Mouse (Mus musculus): ENCODE results near the gene Gm614.

The Gm614 gene

DNA sequence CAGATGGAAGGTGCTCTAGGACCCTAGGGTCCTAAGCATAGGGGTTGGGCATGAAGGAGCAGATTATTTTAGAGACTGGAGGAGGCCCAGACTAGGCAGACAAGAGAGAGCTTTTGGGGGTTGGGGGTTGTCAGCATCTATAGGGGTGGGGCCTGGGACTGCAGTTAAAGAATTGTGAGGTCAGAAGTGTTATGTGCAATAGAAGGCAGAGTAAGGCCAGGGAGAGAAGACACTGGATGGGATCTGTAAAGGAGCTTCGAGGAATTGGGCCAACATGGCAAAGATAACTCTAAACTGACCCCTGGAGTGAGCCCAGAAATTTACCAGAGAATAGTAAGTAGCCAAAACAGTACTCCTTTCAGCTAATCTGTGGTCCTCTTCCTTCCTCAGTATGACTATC is at the start of gene Gm614:
Gm614 (minus strand) TSS at position 101 of the 400 bp plus-strand sequence.
- DNase-seq: no peak

DNA sequence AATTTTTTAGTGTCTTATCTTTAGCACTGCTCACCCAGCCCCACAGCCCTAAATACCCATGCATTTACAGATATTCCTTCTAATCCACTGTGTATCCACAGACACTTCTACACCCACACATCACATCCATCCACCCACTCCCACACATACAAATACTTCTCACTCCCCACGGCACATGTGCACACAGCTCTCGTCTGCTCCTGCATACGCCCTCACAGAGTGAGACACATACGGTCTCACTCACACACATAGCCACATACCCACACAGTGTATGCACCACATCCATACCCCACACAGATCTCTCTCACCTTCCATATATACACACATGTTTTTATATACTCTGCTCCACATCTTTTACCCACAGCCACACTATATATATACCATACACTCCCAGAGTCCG is 45.5 kb upstream of the Gm614 start:
- no peak for DNase-seq

DNA sequence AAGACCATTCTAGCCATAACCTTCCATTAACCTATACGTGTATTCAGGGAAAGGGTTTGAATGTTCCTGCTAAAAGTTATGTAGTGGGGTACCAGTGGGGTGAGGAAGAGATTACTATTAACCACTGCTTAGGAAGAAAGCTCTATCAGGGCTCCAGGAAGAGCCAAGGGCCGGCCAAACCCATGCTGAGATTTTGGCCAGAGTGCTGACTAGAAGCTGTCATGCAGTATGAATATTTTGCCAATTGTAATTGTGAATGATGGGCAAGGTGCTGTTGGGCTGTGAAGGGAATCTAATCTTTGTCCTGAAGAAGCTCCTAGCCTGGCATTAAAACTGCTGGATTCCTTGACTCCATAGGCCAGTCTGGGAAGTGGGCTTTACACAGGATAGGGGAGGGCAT is 40.9 kb upstream of the Gm614 start:
- no peak for DNase-seq

DNA sequence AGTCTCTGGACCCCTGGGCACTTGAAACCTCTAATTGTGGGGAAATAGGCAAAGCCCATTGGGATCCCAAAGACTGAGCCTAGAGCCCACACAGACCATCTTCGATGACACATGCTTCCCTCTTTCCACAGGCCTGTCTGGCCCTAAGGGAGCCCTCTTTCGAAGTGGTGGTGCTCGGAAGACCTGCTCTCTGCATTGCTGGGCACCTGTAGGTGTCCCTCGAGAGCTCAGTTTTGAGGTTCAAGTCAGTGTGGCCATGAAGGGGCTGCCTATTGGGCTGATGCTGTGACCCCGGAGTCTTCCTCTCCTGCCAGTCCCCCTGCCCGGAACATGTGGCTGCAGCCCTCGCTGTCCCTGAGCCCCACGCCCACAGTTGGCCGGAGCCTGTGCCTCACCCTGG is 37.9 kb upstream of the Gm614 start:
- DNase-seq: no peak

DNA sequence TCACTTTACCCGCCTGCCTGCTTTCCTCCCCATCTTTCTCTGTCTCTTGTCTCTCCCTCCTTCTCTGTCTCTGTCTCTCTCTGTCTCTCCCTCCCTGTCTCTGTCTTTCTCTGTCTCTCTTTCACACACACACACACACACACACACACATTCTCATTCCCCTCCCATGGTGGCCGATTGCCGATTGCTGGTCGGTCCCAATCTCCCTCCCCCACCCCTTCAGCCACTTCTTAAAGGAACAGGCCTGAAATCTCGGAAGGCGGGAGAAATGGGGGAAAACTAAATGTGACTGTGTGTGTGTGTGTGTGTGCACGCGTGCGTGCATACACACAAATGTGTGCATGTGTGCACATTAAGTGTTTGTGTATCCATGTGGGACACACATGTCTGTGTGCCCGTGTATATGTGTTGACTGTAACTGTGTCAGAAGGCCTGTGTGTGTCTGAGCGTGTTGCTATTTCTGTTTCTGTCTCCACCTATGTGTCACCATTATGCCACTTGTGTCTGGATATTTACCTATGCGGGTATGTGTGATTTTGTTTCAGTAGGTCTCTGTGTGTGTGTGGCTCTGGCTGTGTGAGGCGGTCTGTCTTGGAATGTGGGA is 36.7 kb upstream of the Gm614 start:
- DNase-seq: no peak

DNA sequence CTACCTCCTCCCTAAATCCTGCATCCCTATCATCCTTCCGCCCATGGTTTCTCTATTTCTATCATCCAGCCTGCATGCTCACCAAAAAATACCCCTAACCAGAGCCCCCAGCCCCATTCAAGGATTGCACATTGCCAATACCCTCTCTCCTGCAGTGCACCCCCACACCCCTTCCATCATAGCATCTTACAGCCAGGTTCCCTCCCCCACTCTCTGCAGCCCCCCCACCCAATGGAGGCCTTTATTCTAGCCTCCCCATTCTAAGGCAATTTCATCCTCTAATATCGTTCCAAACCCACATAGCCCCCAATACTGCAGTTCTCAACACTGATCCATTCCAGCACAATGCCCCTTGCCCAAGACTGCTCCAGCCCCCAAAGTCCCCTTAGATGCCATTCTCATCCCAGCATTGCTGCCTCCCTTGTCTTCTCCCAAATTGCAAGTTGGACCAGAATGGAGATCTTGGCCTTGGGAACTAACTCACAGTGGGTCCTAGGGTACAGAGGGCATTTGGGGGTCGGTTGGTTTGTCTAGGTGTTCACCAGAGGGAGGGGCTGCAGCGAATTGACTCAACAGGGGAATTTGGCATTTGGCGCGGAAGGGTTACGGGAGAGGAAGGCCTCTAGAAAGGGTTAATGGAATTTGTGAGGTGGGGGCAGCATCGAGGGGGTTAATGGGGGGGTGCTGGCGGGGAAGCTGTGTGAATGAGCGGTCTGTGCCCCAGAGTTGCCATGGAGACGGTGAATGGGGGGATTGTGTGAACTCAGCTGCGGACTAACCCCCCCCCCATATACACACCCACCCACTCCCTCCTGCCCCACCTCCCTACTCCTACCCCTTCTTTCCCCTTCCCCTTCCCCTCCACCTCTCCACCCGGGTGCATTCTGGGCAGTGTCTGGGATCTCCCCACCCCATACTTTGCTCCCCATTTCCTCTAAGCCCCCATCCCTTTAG is 36.0 kb upstream of the Gm614 start:
- no peak for DNase-seq

DNA sequence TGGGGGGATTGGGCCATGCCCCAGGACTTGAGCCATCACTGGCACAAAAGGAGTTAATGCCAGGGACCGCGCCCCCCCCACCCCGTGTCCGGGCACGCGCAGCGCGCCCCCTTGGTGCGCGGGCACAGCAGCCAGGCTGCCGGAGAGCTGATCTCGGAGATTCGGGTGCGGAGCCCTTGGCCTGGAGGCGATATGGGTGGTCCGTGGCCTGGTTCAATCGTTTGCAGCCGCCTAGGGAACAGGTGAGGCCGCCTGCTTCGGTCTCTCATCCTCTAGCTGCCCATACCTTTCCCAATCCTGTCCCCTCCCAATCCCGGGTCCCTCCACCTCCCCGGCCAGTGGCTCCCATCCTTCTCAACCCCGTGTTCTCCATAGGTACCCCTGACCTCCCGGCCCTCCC is 35.3 kb upstream of the Gm614 start, which contains the start of gene Nlgn3:
Nlgn3 (plus strand) TSS at position 114 of the 400 bp plus-strand sequence.
- DNase-seq: no peak

DNA sequence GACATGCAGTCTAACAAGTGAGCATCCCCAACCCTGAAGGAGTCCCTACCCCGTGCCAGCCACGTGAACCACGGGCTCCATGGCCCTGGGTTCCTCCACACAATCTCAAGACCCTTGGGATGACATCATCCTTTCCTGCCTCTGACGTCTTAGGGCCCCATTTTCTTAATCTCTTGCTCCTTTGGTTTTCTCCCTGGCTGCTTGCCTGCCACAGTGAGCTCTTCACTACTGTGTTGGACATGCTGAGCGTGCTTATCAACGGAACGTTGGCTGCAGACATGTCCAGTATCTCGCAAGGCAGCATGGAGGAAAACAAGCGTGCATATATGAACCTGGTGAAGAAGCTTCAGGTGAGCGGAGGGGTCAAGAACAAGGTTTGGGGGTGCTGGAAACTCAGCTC is 26.3 kb upstream of the Gm614 start:
- no peak for DNase-seq

DNA sequence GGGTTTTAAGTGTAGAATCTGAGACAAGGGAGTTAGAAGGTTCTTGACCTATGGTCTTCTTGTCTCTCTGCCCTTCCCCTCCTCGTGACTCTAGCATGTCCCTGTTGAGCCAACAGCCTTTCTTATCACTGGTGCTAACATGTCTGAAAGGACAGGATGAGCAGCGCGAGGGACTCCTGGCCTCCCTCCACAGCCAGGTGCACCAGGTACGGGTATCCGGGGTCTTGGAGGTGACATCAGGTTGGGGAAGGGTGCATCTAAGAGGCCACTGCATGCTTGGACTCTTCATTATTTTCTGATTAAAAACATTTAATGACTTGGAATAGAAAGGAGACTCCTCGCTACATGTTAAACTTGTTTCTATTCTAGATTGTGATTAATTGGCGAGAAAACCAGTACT is 25.2 kb upstream of the Gm614 start:
- DNase-seq: no peak

DNA sequence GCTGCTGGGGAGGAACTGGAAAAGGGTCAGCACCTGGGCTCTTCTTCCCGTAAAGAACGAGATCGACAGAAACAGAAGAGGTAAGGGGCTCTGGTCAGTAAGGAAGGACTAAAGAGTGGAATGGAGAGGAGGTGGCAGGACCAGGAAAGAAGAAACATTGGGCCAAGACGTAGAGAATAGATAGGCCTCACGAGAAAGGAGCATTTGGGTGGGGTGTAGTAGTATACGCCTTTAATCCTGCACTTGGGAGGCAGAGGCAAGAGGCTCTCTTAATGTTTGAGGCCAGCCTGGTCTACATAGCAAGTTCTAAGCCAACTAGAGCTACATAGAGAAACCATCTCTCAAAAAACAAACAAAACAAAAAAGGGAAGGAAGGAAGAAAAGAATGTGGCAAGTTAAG is 24.6 kb upstream of the Gm614 start:
- no peak for DNase-seq

DNA sequence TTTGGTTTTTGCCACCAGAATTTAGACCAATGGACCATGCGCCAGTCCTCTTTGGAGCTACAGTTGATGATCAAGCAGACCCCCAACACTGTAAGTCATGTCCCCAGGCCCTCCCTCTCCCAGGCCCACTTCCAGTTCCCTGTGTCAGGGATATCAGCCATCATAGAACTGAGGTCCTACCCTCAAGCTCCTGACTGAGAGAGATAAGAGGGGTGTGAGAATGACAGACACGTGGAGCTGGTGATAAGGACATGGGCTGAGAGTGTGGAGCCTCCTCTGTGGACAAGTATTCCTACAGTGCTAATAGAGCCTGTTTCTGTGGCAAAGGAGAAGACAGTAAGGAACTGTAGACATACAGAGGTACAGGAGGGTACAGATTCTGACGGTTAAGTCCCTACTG is 23.8 kb upstream of the Gm614 start:
- DNase-seq: no peak

DNA sequence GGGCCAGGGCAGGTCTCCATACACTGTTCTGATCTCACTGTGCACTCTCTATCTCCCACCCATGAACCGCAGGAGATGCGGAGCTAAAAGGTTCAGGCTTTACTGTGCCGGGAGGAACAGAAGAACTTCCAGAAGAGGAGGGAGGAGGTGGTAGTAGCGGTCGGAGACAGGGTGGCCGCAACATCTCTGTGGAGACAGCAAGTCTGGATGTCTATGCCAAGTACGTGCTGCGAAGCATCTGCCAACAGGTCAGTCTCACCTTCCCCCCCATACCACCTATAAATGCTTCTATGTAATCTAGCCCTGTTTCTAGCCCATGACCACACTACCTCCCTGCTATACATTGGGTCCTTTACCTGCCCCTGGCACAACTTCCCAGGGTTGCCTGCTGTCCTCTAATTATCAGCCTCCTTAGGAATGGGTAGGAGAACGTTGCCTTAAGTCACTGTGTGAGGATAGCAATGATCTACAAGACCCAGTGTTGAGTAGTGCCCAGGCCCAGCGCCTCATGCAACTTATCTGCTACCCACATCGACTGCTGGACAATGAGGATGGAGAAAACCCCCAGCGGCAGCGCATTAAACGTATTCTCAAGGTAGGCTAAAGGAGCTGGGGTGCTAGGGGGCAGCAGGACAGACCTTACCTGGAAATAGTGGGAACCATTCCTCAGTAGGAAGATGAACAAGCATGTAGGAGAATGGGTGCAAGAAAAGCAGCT is 22.3 kb upstream of the Gm614 start:
- DNase-seq: no peak

DNA sequence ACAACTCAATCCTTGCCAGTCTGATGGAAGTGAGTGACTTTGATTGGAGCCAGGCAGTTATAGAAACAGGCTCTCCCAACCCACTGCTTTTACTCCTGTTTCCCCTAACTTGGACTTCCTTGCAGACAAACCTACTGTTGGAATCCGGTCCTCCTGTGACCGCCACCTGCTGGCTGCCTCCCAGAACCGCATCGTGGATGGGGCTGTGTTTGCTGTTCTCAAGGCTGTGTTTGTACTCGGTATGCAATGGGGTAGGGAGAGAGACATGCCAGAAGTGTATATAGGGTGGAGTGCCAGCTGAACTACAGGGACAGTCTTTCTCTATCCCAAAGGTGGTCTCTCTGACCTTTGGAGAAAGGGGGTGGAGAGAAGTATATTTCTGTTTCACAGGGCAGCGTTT is 21.7 kb upstream of the Gm614 start:
- DNase-seq: peak; percentile 60

DNA sequence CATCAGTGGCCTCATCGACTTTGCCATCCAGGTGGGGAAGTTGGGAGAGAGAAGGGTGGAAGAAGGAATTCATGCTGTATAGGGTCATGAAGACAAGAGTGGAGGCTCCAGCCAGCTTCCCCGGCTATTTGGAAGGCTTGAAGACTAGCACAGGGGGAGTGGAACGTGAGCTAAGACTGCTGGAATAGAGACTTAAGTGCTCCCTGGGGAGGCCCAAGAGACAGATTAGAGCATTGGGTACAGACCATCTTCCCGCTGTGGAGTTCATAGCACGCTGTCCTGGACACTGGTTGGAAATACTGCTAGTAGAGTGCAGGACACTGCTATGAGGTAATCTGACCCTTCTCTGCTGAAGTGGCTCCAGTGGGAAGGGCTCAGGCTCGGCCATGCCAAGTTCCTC is 19.0 kb upstream of the Gm614 start:
- no peak for DNase-seq

DNA sequence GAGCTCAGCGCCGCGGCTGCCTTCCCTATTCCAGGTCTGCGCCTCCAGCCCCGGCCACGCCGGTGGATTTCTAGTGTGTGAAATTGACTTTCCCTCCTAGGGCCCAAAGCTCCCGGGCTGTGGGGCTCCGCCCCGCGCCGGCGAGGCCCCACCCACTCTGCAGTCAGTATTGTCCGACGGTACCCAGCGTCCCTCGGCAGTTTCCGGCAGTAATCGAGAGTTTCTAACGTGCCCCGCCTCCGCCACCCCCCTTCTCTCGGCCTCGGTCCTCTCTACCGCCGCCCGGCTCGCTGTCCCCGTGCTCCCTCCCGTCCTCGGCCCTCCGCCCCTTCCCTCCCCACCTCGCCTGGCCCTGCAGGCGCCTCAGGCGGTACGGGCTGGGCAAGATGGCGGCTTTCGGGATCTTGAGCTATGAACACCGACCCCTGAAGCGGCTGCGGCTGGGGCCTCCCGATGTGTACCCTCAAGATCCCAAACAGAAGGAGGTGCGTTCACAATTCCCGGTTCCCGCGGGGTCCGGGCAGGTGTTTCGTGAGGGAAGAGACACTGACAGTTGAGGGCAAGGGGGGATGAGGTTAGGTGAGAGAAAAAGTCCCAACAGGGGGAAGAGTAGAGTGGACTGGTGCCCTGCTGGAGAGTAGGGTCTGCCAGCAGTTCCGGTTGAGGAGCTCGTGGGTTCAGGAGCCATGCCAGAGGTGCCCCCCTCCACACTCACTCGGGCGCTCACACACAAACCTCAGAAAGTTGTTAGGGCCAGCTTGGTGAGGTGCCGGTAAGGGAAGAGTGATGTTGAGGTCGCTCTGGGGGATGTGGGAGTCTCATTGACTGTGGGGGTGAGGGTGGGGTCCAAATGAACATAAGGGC is 10.3 kb upstream of the Gm614 start, which contains the start of gene Med12:
Med12 (plus strand) TSS at position 156 of the 864 bp plus-strand sequence.
- DNase-seq: peak; percentile 90

DNA sequence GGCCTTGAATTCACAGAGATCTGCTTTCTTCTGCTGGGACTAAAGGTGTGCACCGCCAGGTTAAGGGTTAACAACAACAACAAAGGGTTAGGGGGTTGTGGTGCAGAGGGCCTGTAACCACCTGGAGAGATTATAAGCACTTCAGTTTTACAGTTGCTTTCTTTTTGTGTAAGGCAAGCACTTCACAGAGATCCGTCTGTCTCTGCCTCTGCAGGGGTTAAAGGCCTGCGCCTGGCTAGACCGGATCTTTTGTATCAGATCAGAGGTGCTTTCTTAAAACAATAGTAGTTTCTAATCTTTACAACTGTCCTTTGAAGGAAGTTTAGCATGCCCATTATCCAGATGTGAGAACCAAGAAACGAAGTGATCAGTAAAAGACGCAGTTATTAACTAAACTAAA is 9.6 kb upstream of the Gm614 start:
- DNase-seq: no peak

DNA sequence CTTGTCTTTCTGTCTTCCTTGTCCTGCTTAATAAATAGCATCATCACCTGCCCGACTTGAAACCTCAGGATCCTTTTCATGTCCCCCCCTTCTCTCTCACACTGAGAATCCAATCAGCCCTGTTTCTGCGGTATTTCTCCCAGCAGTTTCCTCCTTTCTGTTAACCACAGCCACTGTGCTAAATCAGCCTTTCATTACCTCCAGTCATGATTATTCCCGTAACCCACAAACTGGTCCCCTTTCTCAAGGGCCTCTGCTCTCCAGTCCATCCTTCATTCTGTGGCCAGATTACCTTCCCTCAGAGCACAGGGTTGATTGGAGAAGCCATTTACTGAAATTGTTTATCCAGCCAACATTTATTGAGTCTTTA is 4.9 kb upstream of the Gm614 start, which contains the start of gene Gm20489:
Gm20489 (minus strand) TSS at position 269 of the 370 bp plus-strand sequence.
- DNase-seq: no peak

DNA sequence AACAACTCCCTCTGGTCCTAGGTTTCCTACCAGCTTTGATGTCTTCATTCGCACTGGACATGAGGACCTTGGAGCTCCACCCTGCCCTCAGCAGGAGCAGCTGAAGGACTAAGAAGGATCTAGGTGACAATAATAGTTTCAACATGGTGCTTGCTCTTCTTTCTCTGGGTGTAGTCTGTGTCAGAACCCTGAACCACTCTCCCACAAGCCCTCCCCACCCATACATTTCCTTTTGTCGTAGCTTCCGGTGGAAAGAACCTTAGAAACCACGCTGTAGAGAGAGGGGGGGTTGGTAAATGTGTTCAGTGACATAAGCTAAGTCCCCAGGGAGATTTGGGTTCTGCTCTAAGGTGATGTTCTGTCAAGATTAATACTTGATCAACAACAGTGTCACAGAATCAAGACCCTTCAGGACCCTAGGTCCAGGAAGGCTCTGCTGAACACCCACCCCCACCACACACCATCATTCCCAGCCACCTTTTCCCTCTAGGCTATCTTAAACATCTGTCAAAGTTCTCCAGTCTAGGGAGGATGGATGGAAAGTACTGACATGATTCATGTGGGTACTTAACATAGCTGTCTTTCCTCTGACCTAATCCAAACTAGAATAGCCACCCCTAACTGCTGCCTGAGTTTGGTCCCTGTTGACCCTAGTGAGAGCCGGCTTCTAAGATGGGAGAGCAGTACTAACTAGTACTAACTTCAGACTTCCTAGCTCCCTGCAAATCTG is 4.4 kb upstream of the Gm614 start, which contains the start of gene Il2rg:
Il2rg (minus strand) TSS at position 231 of the 730 bp plus-strand sequence.
- no peak for DNase-seq

DNA sequence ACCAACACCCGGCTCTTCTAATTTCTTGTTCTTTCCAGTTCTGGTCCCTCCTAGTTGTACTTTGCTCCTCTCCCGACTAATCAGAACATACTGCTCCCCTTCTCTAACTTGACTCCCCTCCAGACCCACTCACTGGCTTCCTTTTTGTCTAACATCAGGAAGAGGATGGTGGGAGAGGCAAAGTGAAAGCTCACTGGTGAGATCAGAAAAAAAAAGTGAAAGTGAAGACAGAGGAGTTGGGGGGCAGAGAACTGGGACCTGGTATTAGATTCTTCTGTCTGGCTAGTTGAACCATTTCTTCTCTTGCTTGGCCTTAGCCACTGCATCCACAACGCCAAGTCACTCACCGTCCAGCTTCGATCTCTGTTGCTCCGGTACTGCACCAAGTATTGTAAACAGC is 2.8 kb upstream of the Gm614 start:
- DNase-seq: no peak

DNA sequence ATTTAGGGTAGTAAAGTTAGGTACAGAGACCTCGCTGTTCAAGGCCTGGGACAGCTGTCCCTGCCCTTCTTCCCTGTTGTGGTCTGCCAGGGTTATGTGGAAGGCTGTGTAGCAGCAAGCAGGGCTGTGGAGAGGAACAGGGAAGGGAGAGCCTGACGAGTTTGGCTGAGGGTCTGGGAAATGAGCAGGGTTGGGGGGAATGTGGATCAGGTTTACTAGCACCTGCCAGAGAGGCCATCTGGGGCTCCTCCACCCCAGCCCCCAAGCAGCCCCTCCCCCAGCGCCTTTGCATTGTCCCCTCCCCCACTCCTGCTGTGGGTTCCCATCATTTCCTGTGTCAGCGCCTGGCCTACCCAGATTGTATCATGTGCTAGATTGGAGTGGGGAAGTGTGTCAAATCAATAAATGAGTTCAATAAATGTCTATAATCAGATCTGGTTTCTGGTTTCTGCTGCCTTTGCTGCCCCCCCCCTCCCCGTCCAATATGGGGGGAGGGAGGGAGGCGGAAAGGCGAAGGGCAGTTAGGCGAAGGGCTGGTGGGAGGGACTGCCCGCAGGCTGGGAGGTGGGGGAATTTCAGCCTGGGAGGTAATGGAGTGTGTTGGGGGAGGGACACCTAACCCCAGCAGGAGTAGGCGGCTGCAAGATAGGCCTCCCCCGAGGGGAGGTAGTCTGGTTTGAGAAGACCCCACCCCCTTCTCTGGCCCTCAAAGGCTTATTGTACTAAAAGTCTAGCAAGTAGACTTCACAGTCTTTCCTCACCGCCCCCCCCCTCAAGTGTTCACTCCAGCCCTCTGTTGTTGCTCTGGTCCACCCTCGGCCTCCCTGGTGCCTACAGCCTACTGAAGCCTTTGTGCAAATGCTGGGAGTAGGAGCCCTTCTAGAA is 3.1 kb downstream of the Gm614 start:
- DNase-seq: no peak

DNA sequence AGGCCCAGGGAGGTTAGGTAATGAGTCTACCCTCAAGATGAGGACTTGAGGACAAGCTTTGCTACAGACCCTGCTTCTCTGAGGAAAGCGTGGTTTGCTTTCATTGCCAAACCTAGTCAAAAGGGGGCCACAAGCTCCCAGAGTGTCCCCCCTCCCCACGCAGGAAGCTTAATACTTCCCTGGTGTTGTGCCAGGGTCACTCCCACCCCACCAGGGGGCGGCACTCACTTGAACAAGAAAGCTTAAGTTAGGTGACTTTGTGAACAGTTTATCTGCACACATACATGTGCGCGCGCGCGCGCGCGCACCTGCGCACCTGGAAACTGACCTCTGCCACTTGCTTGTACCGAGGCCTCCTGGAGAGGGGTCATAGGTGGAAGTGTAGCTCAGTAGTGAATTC is 7.2 kb downstream of the Gm614 start:
- DNase-seq: no peak
